Mouse (Mus musculus): Measurements from ENCODE around the gene Itga10. TPM values are rescaled to one million over a fixed set of nuclear protein-coding genes. Genes with fewer than 3 reads are reported as not detected.

Gene Itga10
- polyA plus RNA-seq, 1 experiment from 2014 or later = 1.1 TPM

DNA sequence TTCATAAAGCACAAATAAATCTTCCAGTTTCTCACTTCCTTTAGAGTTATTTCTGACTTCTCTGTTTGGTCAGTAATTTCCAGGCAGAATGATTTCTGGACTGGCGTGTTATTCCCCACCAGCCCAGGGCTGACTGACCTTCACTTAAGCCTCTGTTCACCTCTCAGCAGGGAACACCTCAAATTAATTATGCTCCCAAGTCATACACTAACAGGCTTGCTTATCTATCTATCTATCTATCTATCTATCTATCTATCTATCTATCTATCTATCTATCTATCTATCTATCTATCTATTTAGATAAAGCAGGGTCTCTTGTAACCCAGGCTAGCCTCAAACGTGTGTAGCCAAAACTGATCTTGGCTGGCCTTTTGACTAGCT, 63.3 kb downstream of the Itga10 start:
- 55% methylated on average over 2 of the region's 2 CpGs for WGBS
- peak overlapping the region; percentile 96; the same call in 1 of the 2 replicates for H3K4me2 ChIP-seq (replicated peaks; ENCODE audit: low read depth, low read length)
- H3K27ac ChIP-seq (ENCODE audit: low read depth, low read length) = no peak overlapping the region
- no peak overlapping the region for H3K9ac ChIP-seq (ENCODE audit: low read depth, low read length)
- ATAC-seq (ENCODE audit: low FRiP score, low TSS enrichment) = no peak
- H3K36me3 ChIP-seq (ENCODE audit: control insufficient read depth, insufficient read depth, low read length) = peaks cover 47% of the 10 kb centered on the region
- H3K4me3 ChIP-seq (ENCODE audit: low read length) = no peak overlapping the region
- no peaks in the 10 kb centered on the region for H3K9me3 ChIP-seq (ENCODE audit: control insufficient read depth, low read length)
- no peaks in the 10 kb centered on the region for H3K4me1 ChIP-seq (ENCODE audit: control insufficient read depth, insufficient read depth, low read length)
- H3K27me3 ChIP-seq (ENCODE audit: control insufficient read depth, insufficient read depth, low read length) = no peaks in the 10 kb centered on the region; the same call in 1 of the 2 replicates

Other genes starting within 250 kb of the Itga10 start
- 0.20 TPM in 1 of 2 replicates, not detected in the other for gene BC107364, start 193.3 kb upstream of the Itga10 start, polyA plus RNA-seq (2014; fragmentation: Nextera tagmentation; extraction: Ambion mirVana)
- gene Hfe2, start 120.4 kb upstream of the Itga10 start, polyA plus RNA-seq (2014; fragmentation: Nextera tagmentation; extraction: Ambion mirVana) = 0.20 and 0.30 TPM in 2 replicates
- gene Txnip, start 87.6 kb upstream of the Itga10 start, polyA plus RNA-seq (2014; fragmentation: Nextera tagmentation; extraction: Ambion mirVana) = 91.1 and 148 TPM in 2 replicates
- 0.72 and 1.3 TPM in 2 replicates for gene Gm16253, start 68.6 kb upstream of the Itga10 start, polyA plus RNA-seq (2014; fragmentation: Nextera tagmentation; extraction: Ambion mirVana)
- 18.0 and 22.3 TPM in 2 replicates for gene Polr3gl, start 51.4 kb upstream of the Itga10 start, polyA plus RNA-seq (2014; fragmentation: Nextera tagmentation; extraction: Ambion mirVana)
- 1.8 and 2.4 TPM in 2 replicates for gene Ankrd34a, start 48.9 kb upstream of the Itga10 start, polyA plus RNA-seq (2014; fragmentation: Nextera tagmentation; extraction: Ambion mirVana)
- gene Lix1l, start 44.4 kb upstream of the Itga10 start, polyA plus RNA-seq (2014; fragmentation: Nextera tagmentation; extraction: Ambion mirVana) = 5.8 and 7.0 TPM in 2 replicates
- 167 and 236 TPM in 2 replicates for gene Rbm8a, start 15.7 kb upstream of the Itga10 start, polyA plus RNA-seq (2014; fragmentation: Nextera tagmentation; extraction: Ambion mirVana)
- 55.8 and 59.6 TPM in 2 replicates for gene Pex11b, start 10.2 kb upstream of the Itga10 start, polyA plus RNA-seq (2014; fragmentation: Nextera tagmentation; extraction: Ambion mirVana)
- not detected in 2 replicates for gene Gm42957, start 10.1 kb upstream of the Itga10 start, polyA plus RNA-seq (2014; fragmentation: Nextera tagmentation; extraction: Ambion mirVana)
- 0.33 and 0.37 TPM in 2 replicates for gene Ankrd35, start 24.5 kb downstream of the Itga10 start, polyA plus RNA-seq (2014; fragmentation: Nextera tagmentation; extraction: Ambion mirVana)
- 36.5 and 55.7 TPM in 2 replicates for gene Pias3, start 50.8 kb downstream of the Itga10 start, polyA plus RNA-seq (2014; fragmentation: Nextera tagmentation; extraction: Ambion mirVana)
- 10.4 and 10.8 TPM in 2 replicates for gene Nudt17, start 63.0 kb downstream of the Itga10 start, polyA plus RNA-seq (2014; fragmentation: Nextera tagmentation; extraction: Ambion mirVana)
- 30.3 and 38.5 TPM in 2 replicates for gene Polr3c, start 82.0 kb downstream of the Itga10 start, polyA plus RNA-seq (2014; fragmentation: Nextera tagmentation; extraction: Ambion mirVana)
- gene Rnf115, start 82.1 kb downstream of the Itga10 start, polyA plus RNA-seq (2014; fragmentation: Nextera tagmentation; extraction: Ambion mirVana) = 49.6 and 72.1 TPM in 2 replicates
- 36.0 and 63.3 TPM in 2 replicates for gene Pdzk1, start 183.7 kb downstream of the Itga10 start, polyA plus RNA-seq (2014; fragmentation: Nextera tagmentation; extraction: Ambion mirVana)
- 0.08 and 0.17 TPM in 2 replicates for gene Cd160, start 183.8 kb downstream of the Itga10 start, polyA plus RNA-seq (2014; fragmentation: Nextera tagmentation; extraction: Ambion mirVana)

All from kidney, embryonic 14.5 days (tissue).